Mouse (Mus musculus): ENCODE measurements around the gene Hoxc4. TPM values are rescaled to one million over a fixed set of nuclear protein-coding genes. Genes with fewer than 3 reads are reported as not detected.

The Hoxc4 gene
- polyA plus RNA-seq, 1 experiment from 2014 or later = 29.6 TPM

MicroRNAs within 50 kb of the gene (microRNA counts, 519-probe panel; counts per million panel counts)
- microRNA mmu-miR-615-3p (1,255 counts per million, percentile 77 among the panel's probes with 10 or more counts), microRNA mmu-miR-615-5p (1,255 counts per million, percentile 77 among the panel's probes with 10 or more counts)

Other genes starting within 250 kb of the Hoxc4 start
- gene Hoxc13, start 97.8 kb upstream of the Hoxc4 start, polyA plus RNA-seq (2016; fragmentation: Nextera tagmentation; extraction: Ambion mirVana) = 0.09 and 0.16 TPM in 2 replicates
- not detected in 2 replicates for gene Hoxc12, start 82.2 kb upstream of the Hoxc4 start, polyA plus RNA-seq (2016; fragmentation: Nextera tagmentation; extraction: Ambion mirVana)
- gene Hoxc11, start 64.5 kb upstream of the Hoxc4 start, polyA plus RNA-seq (2016; fragmentation: Nextera tagmentation; extraction: Ambion mirVana) = not detected in 2 replicates
- gene Hoxc10, start 52.1 kb upstream of the Hoxc4 start, polyA plus RNA-seq (2016; fragmentation: Nextera tagmentation; extraction: Ambion mirVana) = not detected in 2 replicates
- gene Hoxc5, start 51.5 kb upstream of the Hoxc4 start, polyA plus RNA-seq (2016; fragmentation: Nextera tagmentation; extraction: Ambion mirVana) = 0.37 and 10.8 TPM in 2 replicates
- gene Hoxc9, start 42.5 kb upstream of the Hoxc4 start, polyA plus RNA-seq (2016; fragmentation: Nextera tagmentation; extraction: Ambion mirVana) = not detected in 2 replicates
- gene Hoxc8, start 28.3 kb upstream of the Hoxc4 start, polyA plus RNA-seq (2016; fragmentation: Nextera tagmentation; extraction: Ambion mirVana) = not detected in 2 replicates
- not detected in 2 replicates for gene Hoxc6, start 20.7 kb upstream of the Hoxc4 start, polyA plus RNA-seq (2016; fragmentation: Nextera tagmentation; extraction: Ambion mirVana)
- gene Smug1, start 148.2 kb downstream of the Hoxc4 start, polyA plus RNA-seq (2016; fragmentation: Nextera tagmentation; extraction: Ambion mirVana) = 24.3 TPM in 2 replicates
- gene Cbx5, start 220.9 kb downstream of the Hoxc4 start, polyA plus RNA-seq (2016; fragmentation: Nextera tagmentation; extraction: Ambion mirVana) = 157 and 186 TPM in 2 replicates
- gene Hnrnpa1, start 221.5 kb downstream of the Hoxc4 start, polyA plus RNA-seq (2016; fragmentation: Nextera tagmentation; extraction: Ambion mirVana) = 1,344 and 1,669 TPM in 2 replicates
- 7.3 and 8.5 TPM in 2 replicates for gene Nfe2, start 239.5 kb downstream of the Hoxc4 start, polyA plus RNA-seq (2016; fragmentation: Nextera tagmentation; extraction: Ambion mirVana)